Comparison of ENCODE assay signal across 25 mouse cellular contexts in genomic region chr13:32235046-32235445, GRCm38 (mm10).
DNase-seq lines count a peak whose midpoint lies in the region; ATAC-seq and TF ChIP-seq lines count a peak whose summit lies in the region.
"Had no signal": no experiment of that assay in that cellular context is flagged by ENCODE, and none has a peak within 500 bp of the region (broad histone marks: within the 10 kb centered on the region; RNA-seq: fewer than 3 reads in every experiment).

No protein-coding gene starts in this region.

- TF ChIP-seq EP300 in liver, embryonic 14.5 days (IDR thresholded peaks at IDR 0.05; ENCODE audit: low read depth) = no peak; the same call in 1 of the 2 replicates

- H3K4me3 ChIP-seq in liver, embryonic 11.5 days (ENCODE audit: low read depth, low read length) = no peak overlapping the region
- no peak overlapping the region for H3K4me3 ChIP-seq in liver, embryonic 14.5 days (ENCODE audit: insufficient read depth in 1 of 2, low read depth in 2 of 2, low read length in 2 of 2)
- H3K4me3 ChIP-seq in midbrain, embryonic 14.5 days (replicated peaks; ENCODE audit: low read depth, low read length) = no peak overlapping the region
- H3K4me3 ChIP-seq: embryonic facial prominence, embryonic 12.5 days; embryonic facial prominence, embryonic 15.5 days; heart, embryonic 10.5 days had no signal

- no peaks in the 10 kb centered on the region for H3K36me3 ChIP-seq in liver, embryonic 11.5 days (ENCODE audit: control insufficient read depth, insufficient read depth, low read length)
- no peaks in the 10 kb centered on the region for H3K36me3 ChIP-seq in liver, embryonic 14.5 days (replicated peaks; ENCODE audit: control insufficient read depth, insufficient read depth, low read depth)
- H3K36me3 ChIP-seq in midbrain, embryonic 14.5 days (ENCODE audit: control insufficient read depth, insufficient read depth, low read length) = no peaks in the 10 kb centered on the region
- H3K36me3 ChIP-seq: embryonic facial prominence, embryonic 12.5 days; embryonic facial prominence, embryonic 15.5 days; heart, embryonic 10.5 days had no signal

- H3K27ac ChIP-seq in liver, embryonic 11.5 days (ENCODE audit: low read depth, low read length) = no peak overlapping the region
- no peak overlapping the region for H3K27ac ChIP-seq in liver, embryonic 14.5 days
- no peak overlapping the region for H3K27ac ChIP-seq in midbrain, embryonic 14.5 days (replicated peaks; ENCODE audit: low read depth, low read length)
- H3K27ac ChIP-seq: embryonic facial prominence, embryonic 12.5 days; embryonic facial prominence, embryonic 15.5 days; hindbrain, embryonic 14.5 days; hindbrain, postnatal 0 days had no signal

- H3K9me3 ChIP-seq in liver, embryonic 11.5 days (ENCODE audit: control insufficient read depth, low read length) = no peaks in the 10 kb centered on the region
- no peaks in the 10 kb centered on the region for H3K9me3 ChIP-seq in liver, embryonic 14.5 days (ENCODE audit: control insufficient read depth, low read length)
- no peaks in the 10 kb centered on the region for H3K9me3 ChIP-seq in midbrain, embryonic 14.5 days (ENCODE audit: control insufficient read depth, low read length)
- H3K9me3 ChIP-seq: embryonic facial prominence, embryonic 12.5 days; embryonic facial prominence, embryonic 15.5 days; heart, embryonic 10.5 days had no signal

- TF ChIP-seq CTCF in liver, embryonic 14.5 days (IDR thresholded peaks at IDR 0.05; ENCODE audit: low read depth) = no peak

- no peaks in the 10 kb centered on the region for H3K27me3 ChIP-seq in liver, embryonic 11.5 days (replicated peaks; ENCODE audit: control insufficient read depth, insufficient read depth, low read length)
- no peaks in the 10 kb centered on the region for H3K27me3 ChIP-seq in liver, embryonic 14.5 days (ENCODE audit: control insufficient read depth, insufficient read depth, low read length)
- H3K27me3 ChIP-seq in midbrain, embryonic 14.5 days (ENCODE audit: control insufficient read depth, insufficient read depth, low read length) = no peaks in the 10 kb centered on the region
- H3K27me3 ChIP-seq: embryonic facial prominence, embryonic 12.5 days; embryonic facial prominence, embryonic 15.5 days had no signal

- H3K4me1 ChIP-seq in liver, embryonic 11.5 days (replicated peaks; ENCODE audit: control insufficient read depth, insufficient read depth, low read length) = peaks cover 3% of the 10 kb centered on the region
- H3K4me1 ChIP-seq in liver, embryonic 14.5 days (replicated peaks; ENCODE audit: control insufficient read depth in 2 of 2, insufficient read depth in 2 of 2, low read length in 1 of 2) = peaks cover 15 to 22% of the 10 kb centered on the region in 2 experiments
- no peaks in the 10 kb centered on the region for H3K4me1 ChIP-seq in midbrain, embryonic 14.5 days (ENCODE audit: control insufficient read depth, insufficient read depth, low read length)

- H3K4me2 ChIP-seq in liver, embryonic 11.5 days = no peak overlapping the region
- no peak overlapping the region for H3K4me2 ChIP-seq in liver, embryonic 14.5 days (ENCODE audit: low read depth)
- H3K4me2 ChIP-seq in midbrain, embryonic 14.5 days (ENCODE audit: low read length) = no peak overlapping the region
- H3K4me2 ChIP-seq: embryonic facial prominence, embryonic 12.5 days; embryonic facial prominence, embryonic 15.5 days; hindbrain, embryonic 14.5 days had no signal

- no peak overlapping the region for H3K9ac ChIP-seq in liver, embryonic 11.5 days (ENCODE audit: low read depth, low read length)
- H3K9ac ChIP-seq in liver, embryonic 14.5 days (replicated peaks) = no peak overlapping the region
- no peak overlapping the region for H3K9ac ChIP-seq in midbrain, embryonic 14.5 days (replicated peaks; ENCODE audit: low read length)
- H3K9ac ChIP-seq: embryonic facial prominence, embryonic 12.5 days; embryonic facial prominence, embryonic 15.5 days; forebrain, postnatal 0 days; hindbrain, embryonic 14.5 days had no signal

- DNase-seq in liver = peak; percentile 43
- no peak for DNase-seq in liver, embryonic 11.5 days (ENCODE audit: low spot score)
- peak; percentile 28 for DNase-seq in c-Kit-positive CD71-positive TER-119-positive erythroid progenitor cells, embryonic 14.5 days (ENCODE audit: low spot score)
- peak in 2 of 3 experiments; percentile 16 to 30 for DNase-seq in liver, embryonic 14.5 days (ENCODE audit: low read depth in 3 of 3, low spot score in 3 of 3)
- no peak for DNase-seq in left cerebral cortex, adult 18-20 months (ENCODE audit: low spot score in 2 of 2)
- no peak for DNase-seq in midbrain, embryonic 14.5 days
- DNase-seq: adrenal gland, adult 8-10 months; adrenal gland, postnatal 25 days; cerebellum, adult 18-20 months; cerebellum, adult 9-11 months; cerebellum, postnatal 25 days; forebrain, postnatal 0 days; gastrocnemius, postnatal 25 days; heart, adult 18-20 months; heart, postnatal 10 days; heart, postnatal 4 days had no signal

- ATAC-seq in liver, embryonic 11.5 days (replicated peaks; ENCODE audit: low FRiP score) = no peak
- no peak for ATAC-seq in liver, embryonic 14.5 days (ENCODE audit: insufficient read depth)
- ATAC-seq in midbrain, embryonic 14.5 days (ENCODE audit: low FRiP score, low TSS enrichment) = no peak
- ATAC-seq: activated CD4-positive, CD25-positive, alpha-beta regulatory T cell, adult 4 months; CD4-positive, CD25-positive, alpha-beta regulatory T cell, adult 4 months; forebrain, embryonic 14.5 days; forebrain, postnatal 0 days; hindbrain, postnatal 0 days; inflammation-experienced regulatory T-cells, adult 6 months had no signal

- WGBS in liver, embryonic 11.5 days = 60% methylated on average over 4 of the region's 4 CpGs
- WGBS in liver, embryonic 14.5 days (ENCODE audit: insufficient replicate concordance) = 4% methylated on average over 4 of the region's 4 CpGs
- WGBS in midbrain, embryonic 14.5 days = 97% methylated on average over 4 of the region's 4 CpGs

Comparison
In these comparisons a context has a peak if more than half of its experiments do, and no peak if none do; other contexts are left out.
1. DNase-seq: peak in liver (single experiment), c-Kit-positive CD71-positive TER-119-positive erythroid progenitor cells, embryonic 14.5 days (single experiment) and liver, embryonic 14.5 days (2 of 3); none in liver, embryonic 11.5 days (single experiment), left cerebral cortex, adult 18-20 months (0 of 2) and midbrain, embryonic 14.5 days (single experiment).